Mouse (Mus musculus) adrenal gland, postnatal 36 days (tissue): ENCODE measurements around the gene Hist1h2af. TPM values are rescaled to one million over a fixed set of nuclear protein-coding genes. Genes with fewer than 3 reads are reported as not detected.

Source experiments
- DNase-seq, 2 experiments: peaks; one replicate each; pipeline ENCODE4 v3.0.0; 2021; ENCODE audit warnings: mixed read lengths in 1 of 2
- microRNA-seq: library from miRNA; unstranded; fragments of <30 nt; microRNA quantifications from one replicate; pipeline ENCODE4 v1.2.0, GENCODE M21; 2021
- total RNA-seq, 2 experiments: library from RNA; stranded (reverse); gene quantifications; 2 replicates each; pipeline ENCODE4 v1.2.3; 2021

Hist1h2af gene
- total RNA-seq, 2 experiments from 2014 or later, result 49.7 to 55.2 TPM

DNA sequence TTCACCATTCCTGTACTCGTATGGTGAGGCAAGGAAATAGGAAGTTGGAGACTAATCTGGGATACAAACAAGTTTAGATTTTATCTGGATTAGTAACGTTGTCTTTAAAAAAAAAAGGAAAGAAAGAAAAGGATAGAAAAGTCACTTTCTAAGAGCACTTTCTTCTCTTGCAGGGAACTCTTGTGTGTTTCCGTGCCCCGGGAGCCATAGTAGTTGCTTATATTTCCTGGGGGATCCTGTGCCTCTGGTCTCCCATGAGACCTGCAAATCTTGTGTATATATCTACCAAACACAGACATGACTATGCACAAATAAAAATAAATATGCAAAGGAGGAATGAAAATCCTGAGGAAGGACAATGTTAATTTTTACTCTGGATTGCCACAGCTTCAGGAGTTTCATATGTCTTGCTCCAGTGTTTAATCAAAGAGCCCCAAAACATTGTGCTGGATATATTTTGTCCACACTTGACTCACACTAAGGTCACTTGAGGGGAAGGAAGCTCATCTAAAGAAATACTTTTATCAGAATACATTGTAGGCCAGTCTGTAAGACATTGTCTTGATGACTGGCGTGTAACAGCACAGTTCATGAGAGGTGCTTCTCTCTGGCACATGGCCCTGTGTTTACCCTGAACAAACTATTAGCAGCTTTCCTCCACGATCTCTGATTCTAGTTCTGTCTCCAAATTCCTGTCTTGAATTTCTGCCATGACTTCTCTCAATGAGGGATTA is 43.4 kb downstream of the Hist1h2af start:
- DNase-seq, result no peak

DNA sequence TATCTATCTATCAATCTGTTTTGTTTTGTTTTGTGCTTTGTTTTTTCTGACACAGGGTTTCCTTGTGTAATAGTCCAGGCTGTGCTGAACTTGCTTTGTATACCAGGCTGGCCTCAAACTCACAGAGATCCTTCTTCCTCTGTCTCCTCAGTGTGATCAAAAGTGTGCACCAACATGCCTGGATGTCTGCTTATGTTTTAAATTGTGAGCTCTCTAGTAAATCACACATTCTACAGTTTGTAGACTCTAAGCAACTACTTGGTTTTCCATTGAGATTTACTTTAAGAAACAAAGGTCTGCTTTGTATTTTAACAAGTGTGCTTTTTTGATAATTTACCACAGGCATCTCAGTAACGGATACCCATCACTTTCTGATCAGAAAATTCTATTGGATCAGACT is 44.1 kb downstream of the Hist1h2af start:
- no peak for DNase-seq

DNA sequence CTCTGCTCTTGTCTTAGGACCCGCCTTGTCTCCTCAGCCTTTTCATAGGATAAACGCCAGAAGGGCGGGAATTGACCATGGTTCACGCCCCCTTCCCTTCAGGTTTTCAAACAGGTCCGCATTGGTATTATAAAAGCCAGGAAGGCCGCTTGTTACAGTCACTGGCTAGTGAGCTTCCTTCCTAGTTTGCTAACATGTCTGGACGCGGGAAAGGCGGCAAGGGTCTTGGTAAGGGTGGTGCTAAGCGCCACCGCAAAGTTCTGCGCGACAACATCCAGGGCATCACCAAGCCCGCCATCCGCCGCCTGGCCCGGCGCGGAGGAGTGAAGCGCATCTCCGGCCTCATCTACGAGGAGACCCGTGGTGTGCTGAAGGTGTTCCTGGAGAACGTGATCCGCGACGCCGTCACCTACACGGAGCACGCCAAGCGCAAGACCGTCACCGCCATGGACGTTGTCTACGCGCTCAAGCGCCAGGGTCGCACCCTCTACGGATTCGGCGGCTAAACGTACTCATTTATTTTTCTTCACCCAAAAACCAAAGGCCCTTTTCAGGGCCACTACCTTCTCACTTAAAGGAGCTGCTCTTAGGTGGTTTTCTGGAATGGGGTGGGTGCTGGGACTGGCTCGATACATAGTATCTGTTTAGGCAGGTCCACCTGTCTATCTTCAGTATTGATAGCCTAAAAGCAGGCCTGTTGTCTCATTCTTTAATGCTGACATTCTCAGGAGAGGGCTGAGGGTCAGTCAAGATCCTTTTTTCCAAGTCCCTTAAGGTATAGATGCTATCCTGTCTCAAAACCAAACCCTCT is 47.9 kb downstream of the Hist1h2af start, which contains the start of gene Hist1h4d:
TSS of gene Hist1h4d (plus strand) at position 191 of the 811 bp plus-strand sequence.
- peak; percentile 92 to 94 for DNase-seq

DNA sequence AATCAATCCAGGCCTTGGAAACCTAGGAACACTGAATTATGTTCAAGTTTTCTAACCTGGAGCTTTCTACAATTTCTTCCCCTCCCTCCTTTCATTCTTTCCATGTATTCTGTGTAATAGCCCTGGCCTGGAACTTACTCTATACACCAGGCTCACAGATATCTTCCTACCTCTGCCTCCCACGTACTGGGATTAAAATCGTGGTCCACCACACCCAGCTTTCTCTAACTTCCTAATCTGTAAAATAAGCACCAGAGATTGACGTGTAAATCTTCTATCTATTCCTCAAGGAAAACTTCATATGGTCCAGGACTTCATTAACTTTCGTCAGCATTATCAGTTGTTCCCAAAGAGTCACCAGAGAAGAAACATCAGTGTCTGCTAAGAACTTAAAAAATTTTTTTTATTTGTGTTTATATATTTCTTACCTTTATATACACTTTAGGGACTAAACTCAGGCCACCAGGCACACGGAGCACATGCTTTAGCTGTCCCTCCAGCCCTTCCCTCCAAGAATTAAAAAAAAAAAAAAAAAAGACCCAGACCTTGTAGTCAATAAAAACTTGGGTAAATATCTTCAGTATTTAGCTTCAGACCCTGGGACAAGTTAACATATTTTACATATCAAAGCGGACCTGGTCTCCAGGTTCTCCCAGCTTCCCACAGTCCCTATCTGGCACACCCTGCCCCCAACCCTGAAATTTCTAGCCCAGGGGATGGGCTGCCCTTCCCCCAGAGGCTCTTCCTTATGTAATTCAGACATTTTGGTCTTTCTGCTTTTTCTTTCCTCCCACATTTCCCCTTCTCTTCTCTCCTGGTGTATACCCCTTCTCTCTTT is 48.7 kb downstream of the Hist1h2af start:
- no peak for DNase-seq

DNA sequence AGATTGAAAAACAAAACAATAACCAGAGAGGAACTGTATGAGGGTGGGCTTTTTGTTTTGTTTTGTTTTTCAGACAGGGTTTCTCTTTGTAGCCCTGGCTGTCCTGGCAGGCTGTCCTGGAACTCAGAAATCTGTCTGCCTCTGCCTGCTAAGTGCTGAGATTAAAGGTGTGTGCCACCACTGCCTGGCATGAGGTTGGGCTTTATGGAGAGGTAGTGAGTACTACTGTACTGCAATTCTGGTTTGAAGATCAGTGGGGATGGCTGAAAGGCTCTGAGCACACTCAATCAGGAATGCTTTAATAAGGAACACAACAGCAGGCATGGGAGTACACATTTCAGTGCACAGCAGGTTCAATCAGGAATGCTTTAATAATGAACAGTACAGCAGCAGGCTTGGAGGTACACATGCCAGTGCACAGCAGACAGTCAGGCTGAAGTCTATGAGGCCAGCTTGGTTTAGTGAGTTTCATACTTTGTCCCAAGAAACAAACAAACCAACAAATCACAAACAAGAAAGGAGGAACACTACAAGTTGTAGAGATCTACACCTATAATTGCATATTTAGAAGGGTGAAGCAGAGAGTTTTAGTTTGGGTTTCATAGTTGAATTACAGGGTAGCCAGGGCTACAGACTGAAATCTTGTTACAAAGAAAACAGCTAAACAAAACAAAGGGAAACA is 49.8 kb downstream of the Hist1h2af start:
- no peak for DNase-seq

Small RNA genes lying within 50 kb of the gene (microRNA-seq; reads per million reads assigned to microRNA genes)
- gene Gm44297 (not detected), gene Gm44359 (not detected), gene Gm44394 (not detected), gene n-TStga1 (0.75 reads per million)

Other genes with a start within 250 kb of the Hist1h2af start
- gene Zfp322a, start 164.7 kb upstream of the Hist1h2af start, total RNA-seq, result 10 to 100 TPM; 19.4 to 21.2 TPM
- gene Abt1, start 110.0 kb upstream of the Hist1h2af start, total RNA-seq, result 1 to 10 TPM; 6.9 to 8.3 TPM
- gene Btn1a1, start 68.0 kb upstream of the Hist1h2af start, total RNA-seq, result not detected
- gene Btn2a2, start 45.0 kb upstream of the Hist1h2af start, total RNA-seq, result not detected
- 100 to 1,000 TPM; 443 to 473 TPM for gene Hist1h4h, start 2.9 kb upstream of the Hist1h2af start, total RNA-seq
- 10 to 100 TPM; 13.9 to 17.7 TPM for gene Hist1h3g, start 1.5 kb downstream of the Hist1h2af start, total RNA-seq
- gene Hist1h2bh, start 9.5 kb downstream of the Hist1h2af start, total RNA-seq, result 1 to 10 TPM; 4.2 to 4.7 TPM
- 10 to 100 TPM; 23.4 to 24.4 TPM for gene Hist1h3f, start 10.1 kb downstream of the Hist1h2af start, total RNA-seq
- 100 to 1,000 TPM; 112 to 118 TPM for gene Hist1h4f, start 17.7 kb downstream of the Hist1h2af start, total RNA-seq
- 1 to 10 TPM; 4.5 to 4.9 TPM for gene Hist1h1d, start 19.4 kb downstream of the Hist1h2af start, total RNA-seq
- 10 to 100 TPM; 56.1 to 72.9 TPM for gene Hist1h3e, start 28.5 kb downstream of the Hist1h2af start, total RNA-seq
- 1 to 10 TPM; 9.2 to 9.6 TPM for gene Hist1h2ae, start 37.3 kb downstream of the Hist1h2af start, total RNA-seq
- gene Hist1h2bg, start 37.5 kb downstream of the Hist1h2af start, total RNA-seq, result 100 to 1,000 TPM; 105 to 116 TPM
- 10 to 100 TPM; 34.6 to 44.5 TPM for gene Hist1h2bf, start 40.3 kb downstream of the Hist1h2af start, total RNA-seq
- 10 to 100 TPM in 1 of 2 experiments, 1 to 10 TPM in 1; 8.1 to 13.6 TPM for gene Hist1h2ad, start 40.5 kb downstream of the Hist1h2af start, total RNA-seq
- gene Hist1h3d, start 41.9 kb downstream of the Hist1h2af start, total RNA-seq, result 1 to 10 TPM; 7.4 TPM
- 100 to 1,000 TPM; 159 to 164 TPM for gene Hist1h4d, start 47.7 kb downstream of the Hist1h2af start, total RNA-seq
- gene Hist1h2be, start 87.2 kb downstream of the Hist1h2af start, total RNA-seq, result 10 to 100 TPM; 12.1 to 13.4 TPM
- 10 to 100 TPM; 49.5 to 74.0 TPM for gene Hist1h1e, start 88.7 kb downstream of the Hist1h2af start, total RNA-seq
- gene Hist1h2ac, start 150.0 kb downstream of the Hist1h2af start, total RNA-seq, result 1 to 10 TPM; 3.0 to 3.1 TPM
- 100 to 1,000 TPM; 138 to 161 TPM for gene Hist1h2bc, start 150.3 kb downstream of the Hist1h2af start, total RNA-seq
- gene Hist1h1t, start 161.9 kb downstream of the Hist1h2af start, total RNA-seq, result under 1 TPM; 0.33 to 0.46 TPM
- gene Hist1h4c, start 164.5 kb downstream of the Hist1h2af start, total RNA-seq, result 100 to 1,000 TPM; 101 to 109 TPM
- gene Hfe, start 176.9 kb downstream of the Hist1h2af start, total RNA-seq, result 10 to 100 TPM; 29.2 to 49.8 TPM
- gene Hist1h1c, start 204.9 kb downstream of the Hist1h2af start, total RNA-seq, result 100 to 1,000 TPM; 145 to 279 TPM
- 10 to 100 TPM; 20.5 to 26.8 TPM for gene Hist1h3c, start 211.7 kb downstream of the Hist1h2af start, total RNA-seq
- gene Hist1h2bb, start 212.8 kb downstream of the Hist1h2af start, total RNA-seq, result 10 to 100 TPM; 34.0 to 41.3 TPM
- gene Hist1h2ab, start 217.2 kb downstream of the Hist1h2af start, total RNA-seq, result 10 to 100 TPM; 58.1 to 68.0 TPM
- 10 to 100 TPM; 54.7 to 79.9 TPM for gene Hist1h3b, start 218.4 kb downstream of the Hist1h2af start, total RNA-seq
- 100 to 1,000 TPM; 115 to 122 TPM for gene Hist1h4b, start 223.1 kb downstream of the Hist1h2af start, total RNA-seq
- 10 to 100 TPM; 59.8 to 61.2 TPM for gene Hist1h4a, start 227.3 kb downstream of the Hist1h2af start, total RNA-seq
- 10 to 100 TPM; 55.1 to 59.3 TPM for gene Hist1h3a, start 228.5 kb downstream of the Hist1h2af start, total RNA-seq
- gene Hist1h1a, start 229.8 kb downstream of the Hist1h2af start, total RNA-seq, result 10 to 100 TPM; 35.0 to 39.8 TPM
- under 1 TPM; 0.16 to 0.23 TPM for gene Trim38, start 236.0 kb downstream of the Hist1h2af start, total RNA-seq